Mouse (Mus musculus): ENCODE measurements around the gene Stpg3.

DNA sequence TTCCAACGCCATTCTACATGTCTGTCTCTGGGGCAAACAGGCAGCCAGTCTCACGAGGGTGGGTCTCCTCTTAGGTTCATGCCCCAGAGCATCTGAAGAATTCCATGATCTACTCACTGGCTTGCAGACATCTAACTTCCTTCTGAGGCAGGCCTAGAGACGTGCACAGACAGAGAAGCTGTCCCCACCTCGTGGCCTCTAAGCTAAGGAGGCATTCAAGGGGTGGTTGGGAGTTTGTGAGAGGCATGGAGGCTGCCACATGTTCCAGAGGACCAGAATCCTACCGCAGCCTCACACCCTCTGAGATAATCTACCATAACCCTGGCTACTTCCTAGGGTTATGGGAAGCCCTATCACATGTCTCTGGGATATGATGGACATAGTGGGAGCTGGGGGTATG lies 20.4 kb downstream of the Stpg3 start:
- TF ChIP-seq CTCF (IDR thresholded peaks at IDR 0.05; ENCODE audit: borderline replicate concordance, extremely low read depth, insufficient read depth, insufficient read length) (no peak), POLR2A (IDR thresholded peaks at IDR 0.05; ENCODE audit: borderline replicate concordance, extremely low read depth, insufficient read depth, insufficient read length, poor library complexity, severe bottlenecking) (no peak)
